Mouse (Mus musculus) heart, embryonic 14.5 days (tissue): Measurements from ENCODE around the gene Tfpi. TPM values are rescaled to one million over a fixed set of nuclear protein-coding genes. Genes with fewer than 3 reads are reported as not detected.

ENCODE experiments used
- ATAC-seq: fragments of 200-750 bp; cut with Nextera tagmentation; 2 replicates; pipeline ENCODE4 v1.8.0; 2017; ENCODE audit warnings: low read depth, moderate TSS enrichment; ENCODE audit not compliant: insufficient number of reproducible peaks, insufficient read depth, low FRiP score
- H3K27ac ChIP-seq, 2 experiments: fragments of 200-500 bp in 1 of 2; fragments of 300-500 bp in 1 of 2; sonication (generic) in 1 of 2; replicated peaks in 1 of 2; 2 replicates each; pipeline ENCODE4 v1.5.1; 2012 to 2014; ENCODE audit warnings: low read depth in 2 of 2, low read length in 2 of 2, control low read depth in 1 of 2, mild to moderate bottlenecking in 1 of 2, mixed read lengths in 1 of 2; ENCODE audit not compliant: control insufficient read depth in 1 of 2, insufficient read depth in 1 of 2
- H3K27me3 ChIP-seq: fragments of 300-500 bp; sonication (generic); 2 replicates; pipeline ENCODE4 v1.6.1; 2014; ENCODE audit warnings: mild to moderate bottlenecking, low read length, control low read depth; ENCODE audit not compliant: control insufficient read depth, insufficient read depth
- H3K36me3 ChIP-seq: fragments of 300-500 bp; sonication (generic); 2 replicates; pipeline ENCODE4 v1.6.1; 2014; ENCODE audit warnings: mild to moderate bottlenecking, control low read depth, low read length, mixed read lengths; ENCODE audit not compliant: control insufficient read depth, insufficient read depth
- H3K4me1 ChIP-seq, 2 experiments: fragments of 200-500 bp in 1 of 2; fragments of 300-500 bp in 1 of 2; sonication (generic) in 1 of 2; 2 replicates each; pipeline ENCODE4 v1.6.1; 2012 to 2014; ENCODE audit warnings: low read length in 2 of 2, control low read depth in 1 of 2, mixed read lengths in 1 of 2; ENCODE audit not compliant: control insufficient read depth in 2 of 2, insufficient read depth in 2 of 2
- H3K4me2 ChIP-seq: fragments of 300-500 bp; sonication (generic); 2 replicates; pipeline ENCODE4 v1.6.1; 2014; ENCODE audit warnings: mild to moderate bottlenecking, low read length
- H3K4me3 ChIP-seq, 2 experiments: fragments of 200-500 bp in 1 of 2; fragments of 300-500 bp in 1 of 2; sonication (generic) in 1 of 2; 2 replicates each; pipeline ENCODE4 v1.5.1; 2012 to 2014; ENCODE audit warnings: low read length in 2 of 2, mild to moderate bottlenecking in 2 of 2, control low read depth in 1 of 2, low read depth in 1 of 2, moderate library complexity in 1 of 2; ENCODE audit not compliant: control insufficient read depth in 1 of 2, insufficient read depth in 1 of 2
- H3K9ac ChIP-seq: fragments of 300-500 bp; sonication (generic); 2 replicates; pipeline ENCODE4 v1.6.1; 2014; ENCODE audit warnings: mild to moderate bottlenecking, low read length
- H3K9me3 ChIP-seq: fragments of 300-500 bp; sonication (generic); 2 replicates; pipeline ENCODE4 v1.6.1; 2016; ENCODE audit warnings: low read length, control low read depth; ENCODE audit not compliant: control insufficient read depth
- WGBS: fragments of 180-500 bp; shearing (Covaris S2); extraction: QIAGEN DNeasy Blood & Tissue Kit; methylation state at CpG from one replicate; pipeline ENCODE4 v1.1.7; 2014; 5-methylcytosine and 5-hydroxymethylcytosine counted together
- polyA plus RNA-seq: library from polyadenylated mRNA; unstranded; fragments of >200 nt; fragmentation: Nextera tagmentation; extraction: Ambion mirVana; gene quantifications from 2 replicates; pipeline ENCODE4 v1.2.1, GENCODE M21; 2014

Tfpi gene
- polyA plus RNA-seq, 1 experiment from 2014 or later, result 90.8 TPM

- Histone ChIP-seq H3K4me1 (no peaks in the 10 kb centered on the region), H3K27me3 (no peaks in the 10 kb centered on the region), H3K9ac (no peak overlapping the region), H3K36me3 (no peaks in the 10 kb centered on the region), H3K4me3 (no peak overlapping the region), H3K9me3 (no peaks in the 10 kb centered on the region), H3K27ac (no peak overlapping the region), H3K4me2 (no peak overlapping the region)
- WGBS, result 84% methylated on average over 2 of the region's 2 CpGs
- no peak for ATAC-seq
Measured at GRCm38 (mm10) chr2:84493626-84494025, 17.1 kb upstream of the Tfpi start.

DNA sequence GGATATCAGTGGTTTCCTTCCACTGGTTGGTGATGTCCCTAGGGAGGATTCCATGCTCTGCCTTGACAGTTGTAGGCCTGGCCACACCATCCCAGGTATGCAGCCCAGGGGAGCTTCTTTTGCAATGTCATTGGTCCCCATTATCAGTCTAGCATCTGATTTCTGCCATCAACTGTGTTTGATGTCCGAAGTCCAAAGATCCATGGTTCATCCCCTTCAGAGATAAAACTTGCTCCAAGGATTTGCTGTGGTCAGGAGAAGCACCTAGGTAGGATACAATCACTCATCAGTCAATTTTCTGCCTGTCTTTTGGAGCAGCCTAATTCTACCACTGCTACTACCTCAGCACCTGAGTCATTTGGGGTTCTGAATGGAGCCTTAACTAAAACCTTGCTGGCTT, 15.1 kb upstream of the Tfpi start:
- Histone ChIP-seq H3K36me3 (no peaks in the 10 kb centered on the region), H3K9me3 (no peaks in the 10 kb centered on the region), H3K4me1 (peaks cover 0 to 2% of the 10 kb centered on the region in 2 experiments; a peak in 1 of 4 replicates), H3K27me3 (no peaks in the 10 kb centered on the region), H3K4me2 (no peak overlapping the region), H3K4me3 (no peak overlapping the region), H3K9ac (no peak overlapping the region), H3K27ac (no peak overlapping the region)
- 75% methylated on average over 1 of the region's 1 CpGs for WGBS
- ATAC-seq, result no peak

- ATAC-seq, result no peak
- WGBS, result 36% methylated on average over 9 of the region's 9 CpGs
- peaks cover 0 to 2% of the 10 kb centered on the region in 2 experiments; a peak in 1 of 4 replicates for H3K4me1 ChIP-seq
- H3K9me3 ChIP-seq, result no peaks in the 10 kb centered on the region
- H3K4me2 ChIP-seq, result no peak overlapping the region
- H3K36me3 ChIP-seq, result no peaks in the 10 kb centered on the region
- no peak overlapping the region for H3K9ac ChIP-seq
- no peaks in the 10 kb centered on the region for H3K27me3 ChIP-seq
- H3K4me3 ChIP-seq, result no peak overlapping the region
- no peak overlapping the region for H3K27ac ChIP-seq
Measured at GRCm38 (mm10) chr2:84487705-84488291, 11.2 kb upstream of the Tfpi start.

DNA sequence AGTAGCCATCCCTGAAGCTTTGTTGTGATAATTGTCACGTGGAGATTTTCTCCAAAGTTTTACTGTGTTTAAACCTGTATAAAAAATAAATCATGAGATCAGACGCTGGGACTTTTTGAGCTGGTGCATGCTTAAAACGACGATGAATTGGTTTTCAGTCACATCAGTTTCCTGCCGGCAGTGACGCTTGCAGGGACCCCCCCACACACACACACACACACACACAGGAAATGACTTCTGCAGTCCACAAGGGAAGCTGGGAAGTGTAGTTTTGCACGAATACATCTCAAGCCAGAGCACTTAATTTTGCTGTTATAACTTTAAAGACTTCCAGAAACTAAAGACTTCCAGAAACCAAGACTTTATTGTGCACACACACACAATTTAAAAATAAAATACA, 5.3 kb upstream of the Tfpi start:
- no peak overlapping the region for H3K9ac ChIP-seq
- no peak for ATAC-seq
- peak overlapping the region in 1 of 2 experiments; percentile 57; a peak in 1 of 4 replicates for H3K27ac ChIP-seq
- no peaks in the 10 kb centered on the region for H3K36me3 ChIP-seq
- H3K4me3 ChIP-seq, result no peak overlapping the region; a peak in 1 of 4 replicates
- H3K9me3 ChIP-seq, result no peaks in the 10 kb centered on the region
- peak overlapping the region; percentile 48 for H3K4me2 ChIP-seq
- no peaks in the 10 kb centered on the region for H3K27me3 ChIP-seq
- WGBS, result 31% methylated on average over 7 of the region's 7 CpGs
- H3K4me1 ChIP-seq, result peaks cover 3% of the 10 kb centered on the region in 2 experiments

DNA sequence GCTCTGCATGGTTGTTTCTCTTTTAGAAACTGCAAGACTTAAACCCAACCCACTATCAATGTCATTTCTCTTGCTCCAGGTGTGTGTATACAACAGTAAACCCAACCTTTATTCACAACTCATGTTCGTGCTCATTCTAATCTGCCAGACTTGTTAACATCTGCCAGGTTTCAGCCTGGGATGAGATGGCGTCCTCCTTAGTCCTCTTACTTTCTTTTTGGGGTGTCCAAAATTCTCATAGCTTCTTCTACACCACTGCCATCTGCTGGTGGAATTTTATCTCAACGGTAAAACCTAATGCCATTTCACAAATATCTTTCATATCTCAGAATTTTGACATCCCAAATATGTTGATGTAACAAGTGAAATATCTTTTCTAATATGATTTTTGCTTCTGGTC, 2.5 kb upstream of the Tfpi start:
- H3K4me3 ChIP-seq, result no peak overlapping the region
- no peaks in the 10 kb centered on the region for H3K27me3 ChIP-seq
- H3K4me1 ChIP-seq, result peaks cover 17 to 23% of the 10 kb centered on the region in 2 experiments
- H3K9me3 ChIP-seq, result no peaks in the 10 kb centered on the region
- H3K9ac ChIP-seq, result no peak overlapping the region
- H3K36me3 ChIP-seq, result no peaks in the 10 kb centered on the region
- peak overlapping the region; percentile 53 for H3K4me2 ChIP-seq
- no peak overlapping the region for H3K27ac ChIP-seq
- ATAC-seq, result no peak
- 13% methylated on average over 3 of the region's 3 CpGs for WGBS

DNA sequence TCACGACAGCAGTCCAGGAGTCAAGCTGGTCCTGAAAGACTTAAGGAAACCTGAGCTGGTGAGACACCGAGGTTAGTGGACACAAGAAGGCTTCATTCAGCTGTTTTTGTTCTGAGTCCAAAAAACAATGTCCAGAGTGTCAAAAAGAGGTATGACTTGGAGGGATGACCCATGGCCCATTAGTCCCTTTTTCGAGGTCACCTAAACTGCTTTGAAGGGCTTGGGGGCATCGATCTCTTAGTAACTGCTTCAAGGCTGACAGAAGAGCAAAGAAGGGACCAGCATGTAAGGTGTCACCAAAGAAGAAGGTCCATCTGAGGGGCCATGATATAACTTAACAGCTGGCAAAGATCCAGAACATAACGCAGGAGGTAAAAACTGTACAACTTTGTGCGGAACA, 1.2 kb upstream of the Tfpi start:
- H3K36me3 ChIP-seq, result no peaks in the 10 kb centered on the region
- 91% methylated on average over 6 of the region's 6 CpGs for WGBS
- ATAC-seq, result no peak
- no peak overlapping the region for H3K27ac ChIP-seq
- no peak overlapping the region for H3K4me3 ChIP-seq
- H3K9me3 ChIP-seq, result no peaks in the 10 kb centered on the region
- H3K4me2 ChIP-seq, result no peak overlapping the region
- no peaks in the 10 kb centered on the region for H3K27me3 ChIP-seq
- H3K9ac ChIP-seq, result no peak overlapping the region
- peaks cover 24 to 29% of the 10 kb centered on the region in 2 experiments for H3K4me1 ChIP-seq

GRCm38 (mm10) chr2:84476131-84476530, 444 bp downstream of the Tfpi start:
- H3K4me1 ChIP-seq, result peaks cover 24 to 29% of the 10 kb centered on the region in 2 experiments
- peak overlapping the region; percentile 46 to 56 for H3K4me3 ChIP-seq
- no peak for ATAC-seq
- H3K9ac ChIP-seq, result peak overlapping the region; percentile 79
- WGBS, result 6% methylated on average over 2 of the region's 3 CpGs
- no peaks in the 10 kb centered on the region for H3K27me3 ChIP-seq
- peaks cover 12% of the 10 kb centered on the region for H3K36me3 ChIP-seq
- H3K9me3 ChIP-seq, result no peaks in the 10 kb centered on the region
- H3K4me2 ChIP-seq, result peak overlapping the region; percentile 76
- H3K27ac ChIP-seq, result peak overlapping the region; percentile 96 to 98

GRCm38 (mm10) chr2:84475601-84476000, 974 bp downstream of the Tfpi start:
- Histone ChIP-seq H3K36me3 (peaks cover 15% of the 10 kb centered on the region), H3K27ac (peak overlapping the region; percentile 96 to 98), H3K9ac (peak overlapping the region; percentile 79), H3K4me1 (peaks cover 24 to 29% of the 10 kb centered on the region in 2 experiments), H3K9me3 (no peaks in the 10 kb centered on the region), H3K4me3 (peak overlapping the region; percentile 46 to 56), H3K27me3 (no peaks in the 10 kb centered on the region), H3K4me2 (peak overlapping the region; percentile 76)
- 0% methylated on average over 1 of the region's 1 CpGs for WGBS
- ATAC-seq, result peak; percentile 51; the same call in 1 of the 2 replicates
